Mouse (Mus musculus) lung, embryonic 14.5 days (tissue): ENCODE measurements around the gene Cdc40. TPM values are rescaled to one million over a fixed set of nuclear protein-coding genes. Genes with fewer than 3 reads are reported as not detected.

ENCODE experiments used
- ATAC-seq: fragments of 200-750 bp; cut with Nextera tagmentation; 2 replicates; pipeline ENCODE4 v1.8.0; 2017; ENCODE audit warnings: mild to moderate bottlenecking, moderate TSS enrichment, moderate library complexity; ENCODE audit not compliant: insufficient read depth
- DNase-seq: peaks from one replicate; pipeline ENCODE4 v3.0.0-alpha.2; 2015
- H3K27ac ChIP-seq: fragments of 300-500 bp; sonication (generic); 2 replicates; pipeline ENCODE4 v1.5.1; 2014; ENCODE audit warnings: low read depth, mild to moderate bottlenecking, moderate library complexity
- H3K27me3 ChIP-seq: fragments of 300-500 bp; sonication (generic); 2 replicates; pipeline ENCODE4 v1.6.1; 2014; ENCODE audit warnings: low read length, control low read depth; ENCODE audit not compliant: insufficient read depth
- H3K36me3 ChIP-seq: fragments of 300-500 bp; sonication (generic); 2 replicates; pipeline ENCODE4 v1.6.1; 2014; ENCODE audit warnings: control low read depth; ENCODE audit not compliant: insufficient read depth
- H3K4me1 ChIP-seq: fragments of 300-500 bp; sonication (generic); 2 replicates; pipeline ENCODE4 v1.6.1; 2014; ENCODE audit warnings: antibody characterized with exemption, control low read depth; ENCODE audit not compliant: insufficient read depth
- H3K4me2 ChIP-seq: fragments of 300-500 bp; sonication (generic); 2 replicates; pipeline ENCODE4 v1.6.1; 2014; ENCODE audit warnings: mild to moderate bottlenecking
- H3K4me3 ChIP-seq: fragments of 300-500 bp; sonication (generic); 2 replicates; pipeline ENCODE4 v1.5.1; 2014; ENCODE audit warnings: low read depth, low read length
- H3K9ac ChIP-seq: fragments of 300-500 bp; sonication (generic); 2 replicates; pipeline ENCODE4 v1.6.1; 2014
- H3K9me3 ChIP-seq: fragments of 300-500 bp; sonication (generic); 2 replicates; pipeline ENCODE4 v1.6.1; 2016; ENCODE audit warnings: low read depth, low read length, control low read depth
- CTCF ChIP-seq: IDR thresholded peaks from 2 replicates; pipeline ENCODE4 v1.5.1; 2016; ENCODE audit warnings: antibody characterized with exemption, low read depth
- WGBS: fragments of 180-500 bp; shearing (Covaris S2); extraction: QIAGEN DNeasy Blood & Tissue Kit; methylation state at CpG from one replicate; pipeline ENCODE4 v1.1.7; 2014; 5-methylcytosine and 5-hydroxymethylcytosine counted together
- polyA plus RNA-seq: library from polyadenylated mRNA; unstranded; fragments of >200 nt; fragmentation: Nextera tagmentation; extraction: Ambion mirVana; gene quantifications from 2 replicates; pipeline ENCODE4 v1.2.1, GENCODE M21; 2014

Cdc40 gene
- polyA plus RNA-seq, 1 experiment from 2014 or later, result 33.4 TPM

DNA sequence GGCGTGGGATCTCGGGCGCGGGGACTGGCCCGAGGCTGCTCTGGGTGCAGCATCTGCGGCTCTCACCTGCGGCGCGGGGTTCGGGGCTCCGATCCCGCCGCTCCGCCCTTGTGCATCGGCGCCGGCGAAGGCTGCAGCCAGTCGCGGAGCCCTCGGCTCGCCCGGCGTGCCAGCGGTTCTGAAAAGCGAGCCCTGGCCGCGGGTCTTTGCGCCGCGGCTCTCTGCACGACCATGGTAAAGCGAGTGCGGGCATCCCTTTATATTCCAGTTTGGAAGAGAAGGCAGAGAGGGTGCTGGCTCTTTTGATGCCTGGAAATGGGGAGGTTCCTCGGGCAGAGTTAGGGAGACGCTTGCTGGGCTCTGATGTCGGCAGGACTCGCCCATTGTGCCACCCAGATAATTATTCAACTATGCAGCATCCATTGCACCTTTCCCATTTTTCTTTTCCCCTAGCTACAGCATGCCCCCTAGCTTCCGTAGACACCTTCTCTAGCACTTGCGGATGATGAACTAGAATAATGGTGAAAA is 1.2 kb upstream of the Cdc40 start:
- H3K4me2 ChIP-seq, result peak overlapping the region; percentile 88
- H3K27ac ChIP-seq, result peak overlapping the region; percentile 88
- H3K9me3 ChIP-seq, result no peaks in the 10 kb centered on the region
- H3K4me3 ChIP-seq, result peak overlapping the region; percentile 80
- peaks cover 9% of the 10 kb centered on the region for H3K4me1 ChIP-seq
- peak overlapping the region; percentile 78 for H3K9ac ChIP-seq
- TF ChIP-seq CTCF, result peak; percentile 62
- no peaks in the 10 kb centered on the region for H3K27me3 ChIP-seq
- no peak; the same call in 1 of the 2 replicates for ATAC-seq
- DNase-seq, result peak; percentile 64
- no peaks in the 10 kb centered on the region; the same call in 1 of the 2 replicates for H3K36me3 ChIP-seq
- under 1% methylated on average over 40 of the region's 40 CpGs for WGBS

- Histone ChIP-seq H3K9me3 (no peaks in the 10 kb centered on the region), H3K27me3 (no peaks in the 10 kb centered on the region), H3K9ac (peak overlapping the region; percentile 78), H3K36me3 (peaks cover 1% of the 10 kb centered on the region; the same call in 1 of the 2 replicates), H3K4me1 (peaks cover 9% of the 10 kb centered on the region), H3K4me2 (peak overlapping the region; percentile 88), H3K27ac (peak overlapping the region; percentile 88), H3K4me3 (peak overlapping the region; percentile 80)
- ATAC-seq (peak; percentile 89), DNase-seq (peak; percentile 89)
- TF ChIP-seq CTCF, result no peak; the same call in 1 of the 2 replicates
- WGBS, result under 1% methylated on average over 85 of the region's 87 CpGs
Observed at GRCm38 (mm10) chr10:40883644-40884278, 650 bp upstream of the Cdc40 start.

- Histone ChIP-seq H3K27ac (peak overlapping the region; percentile 77; the same call in 1 of the 2 replicates), H3K36me3 (peaks cover 3% of the 10 kb centered on the region; the same call in 1 of the 2 replicates)
- WGBS, result 10% methylated on average over 9 of the region's 9 CpGs
Observed at GRCm38 (mm10) chr10:40882333-40882732, 778 bp downstream of the Cdc40 start.

DNA sequence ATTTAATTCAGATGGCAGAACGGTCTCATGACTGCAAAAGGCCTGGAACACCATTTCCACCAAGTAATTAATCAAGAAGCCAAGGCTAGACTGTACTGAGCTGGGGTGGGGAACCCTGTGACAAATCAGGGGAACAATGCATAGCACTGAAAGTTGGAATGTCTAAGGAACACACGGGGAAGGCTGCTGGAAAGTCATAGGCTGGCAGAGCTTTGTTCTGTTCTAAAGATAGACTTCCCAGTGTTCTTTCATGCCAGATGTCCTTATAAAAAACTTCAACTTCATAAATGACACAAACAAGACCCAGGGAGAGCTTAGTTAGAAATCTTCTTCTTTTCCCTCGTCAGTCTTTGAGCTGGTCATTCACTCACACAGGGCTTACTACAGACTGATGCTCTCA is 1.9 kb downstream of the Cdc40 start:
- DNase-seq (no peak), ATAC-seq (no peak)
- Histone ChIP-seq H3K9me3 (no peaks in the 10 kb centered on the region), H3K4me2 (peak overlapping the region; percentile 88), H3K36me3 (peaks cover 3% of the 10 kb centered on the region; the same call in 1 of the 2 replicates), H3K9ac (no peak overlapping the region), H3K4me1 (peaks cover 9% of the 10 kb centered on the region), H3K27me3 (no peaks in the 10 kb centered on the region), H3K4me3 (no peak overlapping the region), H3K27ac (no peak overlapping the region)
- no peak for TF ChIP-seq CTCF
- 66% methylated on average over 3 of the region's 3 CpGs for WGBS

More at GRCm38 (mm10) chr10:40882333-40882732, 778 bp downstream of the Cdc40 start:
- Histone ChIP-seq H3K4me2 (peak overlapping the region; percentile 88), H3K9me3 (no peaks in the 10 kb centered on the region), H3K9ac (peak overlapping the region; percentile 78), H3K27me3 (no peaks in the 10 kb centered on the region), H3K4me3 (peak overlapping the region; percentile 80), H3K4me1 (peaks cover 9% of the 10 kb centered on the region)
- TF ChIP-seq CTCF, result no peak
- ATAC-seq, result no peak
- peak; percentile 12 for DNase-seq

- H3K36me3 ChIP-seq, result peaks cover 3% of the 10 kb centered on the region; the same call in 1 of the 2 replicates
- DNase-seq (no peak), ATAC-seq (no peak)
- no peaks in the 10 kb centered on the region for H3K9me3 ChIP-seq
- H3K4me1 ChIP-seq, result peaks cover 9% of the 10 kb centered on the region
- H3K27ac ChIP-seq, result no peak overlapping the region
- no peak for TF ChIP-seq CTCF
- no peaks in the 10 kb centered on the region for H3K27me3 ChIP-seq
- no peak overlapping the region for H3K4me2 ChIP-seq
- WGBS, result 82% methylated on average over 9 of the region's 9 CpGs
- no peak overlapping the region for H3K4me3 ChIP-seq
- H3K9ac ChIP-seq, result no peak overlapping the region
Observed at GRCm38 (mm10) chr10:40879969-40880368, 3.1 kb downstream of the Cdc40 start.

- no peak overlapping the region for H3K27ac ChIP-seq
- no peaks in the 10 kb centered on the region for H3K27me3 ChIP-seq
- peaks cover 6% of the 10 kb centered on the region for H3K4me1 ChIP-seq
- WGBS, result 72% methylated on average over 3 of the region's 3 CpGs
- no peak for DNase-seq
- H3K4me2 ChIP-seq, result no peak overlapping the region
- no peak overlapping the region for H3K9ac ChIP-seq
- H3K9me3 ChIP-seq, result no peaks in the 10 kb centered on the region
- H3K36me3 ChIP-seq, result peaks cover 3% of the 10 kb centered on the region; the same call in 1 of the 2 replicates
- no peak for ATAC-seq
- no peak for TF ChIP-seq CTCF
- H3K4me3 ChIP-seq, result no peak overlapping the region
Observed at GRCm38 (mm10) chr10:40878246-40878645, 4.9 kb downstream of the Cdc40 start.

- Histone ChIP-seq H3K4me1 (no peaks in the 10 kb centered on the region), H3K4me2 (no peak overlapping the region), H3K36me3 (peaks cover 6% of the 10 kb centered on the region), H3K9me3 (no peaks in the 10 kb centered on the region), H3K9ac (no peak overlapping the region), H3K4me3 (no peak overlapping the region), H3K27me3 (no peaks in the 10 kb centered on the region), H3K27ac (no peak overlapping the region)
- TF ChIP-seq CTCF, result no peak
- WGBS, result 79% methylated on average over 2 of the region's 2 CpGs
- ATAC-seq (no peak), DNase-seq (no peak)
Observed at GRCm38 (mm10) chr10:40872052-40872451, 11.1 kb downstream of the Cdc40 start.
